Mouse (Mus musculus) liver, adult 2 months (tissue): ENCODE measurements at regions not wholly inside any gene's neighbourhood (a gene's known extent, or its start where the extent isn't known, plus 50 kb on each side); places are given as distances from the start of the nearest gene placed in this dataset.

Source experiments
- CTCF ChIP-seq: fragments of 200-500 bp; IDR thresholded peaks from 2 replicates; pipeline ENCODE4 v1.5.1; 2011; ENCODE audit warnings: low read depth, low read length, control low read depth
- POLR2A ChIP-seq: fragments of 200-500 bp; IDR thresholded peaks from 2 replicates; pipeline ENCODE4 v1.6.1; 2011; ENCODE audit warnings: low read length, control low read depth; ENCODE audit not compliant: insufficient read depth; ENCODE audit errors: extremely low read depth

DNA sequence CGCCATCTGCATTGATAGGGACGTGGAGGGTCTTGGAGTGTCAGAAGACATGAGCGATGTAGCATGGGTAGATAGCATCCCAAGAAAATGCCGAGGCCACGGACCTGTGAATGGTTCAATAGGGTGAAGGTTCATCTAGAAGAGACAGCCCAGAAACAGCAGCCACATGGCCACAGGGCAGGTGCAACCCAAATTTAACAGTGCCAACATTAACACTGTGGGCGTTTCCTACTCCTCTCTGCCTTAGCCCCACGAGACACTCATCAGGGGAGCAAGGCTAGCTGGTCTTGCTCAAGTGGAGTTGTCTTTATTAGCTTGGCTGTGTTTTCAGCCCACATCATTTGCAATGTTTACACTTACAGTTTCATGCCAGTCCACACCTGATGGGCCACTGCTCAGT, 310.7 kb downstream of the Plpp3 start:
- TF ChIP-seq CTCF (no peak), POLR2A (no peak)
